Mouse (Mus musculus): ENCODE measurements around the gene Rab22a. TPM values are rescaled to one million over a fixed set of nuclear protein-coding genes. Genes with fewer than 3 reads are reported as not detected.

Rab22a gene
- polyA plus RNA-seq, 2 experiments = 3.7 to 13.2 TPM

DNA sequence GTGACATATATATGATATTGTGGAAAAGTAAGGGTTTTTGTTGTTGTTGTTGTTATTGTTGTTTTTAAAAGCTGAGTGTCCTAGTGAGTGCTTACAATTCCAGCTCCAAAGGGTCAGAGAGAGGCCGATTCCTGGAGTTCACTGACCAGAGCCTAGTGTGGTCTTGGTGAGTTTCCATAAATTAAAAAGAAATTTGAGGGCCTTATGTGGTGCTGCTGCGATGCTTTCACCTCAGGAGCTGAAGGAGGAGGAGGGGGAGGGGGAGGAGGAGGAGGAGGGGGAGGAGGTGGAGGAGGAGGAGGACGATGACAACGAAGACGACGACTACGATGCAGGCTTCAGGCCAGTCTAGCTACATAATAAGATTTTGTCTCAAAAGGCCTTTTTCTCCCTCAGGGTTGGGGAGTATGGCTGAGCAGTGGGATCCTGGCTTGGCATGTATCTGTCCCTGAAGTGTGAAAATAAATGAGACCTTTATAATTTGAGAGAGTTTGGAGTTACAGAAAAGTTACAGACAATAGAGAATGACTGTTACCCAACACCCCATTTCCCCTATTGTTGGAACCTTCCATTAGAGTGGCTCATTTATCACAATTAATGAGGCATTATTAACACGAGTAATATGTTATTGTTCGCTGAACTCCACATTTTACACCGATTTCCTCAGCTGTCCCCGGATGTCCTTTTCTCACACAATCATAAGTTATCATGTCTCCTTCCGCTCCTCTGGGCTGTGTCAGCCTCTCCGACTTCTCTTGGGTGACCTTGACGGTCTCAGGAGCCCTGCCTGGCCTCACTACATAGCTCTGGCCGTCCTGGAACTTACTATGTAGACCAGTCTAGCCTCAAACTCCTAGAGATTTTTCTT is 65.6 kb downstream of the Rab22a start:
- no peak for TF ChIP-seq EP300 (IDR thresholded peaks at IDR 0.05; ENCODE audit: low read depth)
- TF ChIP-seq CTCF (IDR thresholded peaks at IDR 0.05; ENCODE audit: low read depth) = no peak
- WGBS (ENCODE audit: insufficient replicate concordance) = 69% methylated on average over 15 of the region's 15 CpGs
- DNase-seq (ENCODE audit: low read depth in 3 of 3, low spot score in 3 of 3) = no peak

DNA sequence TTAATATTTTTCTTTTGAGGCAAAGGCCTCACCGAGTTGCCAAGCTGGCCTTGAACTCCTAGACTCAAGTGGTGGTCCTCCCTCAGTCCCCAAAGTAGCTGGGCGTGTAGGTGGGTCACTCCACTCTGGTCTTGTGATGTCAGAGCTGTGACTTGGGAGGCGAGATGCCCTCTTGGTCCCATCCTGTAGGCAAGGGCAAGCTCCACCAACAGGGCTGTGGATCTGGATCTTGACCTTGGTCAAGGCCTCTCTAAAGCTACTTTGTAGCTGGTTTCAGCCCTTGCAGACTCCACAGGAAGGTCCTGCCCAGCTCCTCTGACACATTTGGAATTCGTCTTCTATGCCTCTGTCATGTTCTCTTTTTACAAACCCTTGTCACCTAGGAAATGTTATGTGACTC is 66.3 kb downstream of the Rab22a start:
- no peak overlapping the region for H3K4me3 ChIP-seq (ENCODE audit: insufficient read depth in 1 of 2, low read depth in 2 of 2, low read length in 2 of 2)
- TF ChIP-seq EP300 (IDR thresholded peaks at IDR 0.05; ENCODE audit: low read depth) (no peak), CTCF (IDR thresholded peaks at IDR 0.05; ENCODE audit: low read depth) (no peak)
- H3K27ac ChIP-seq = no peak overlapping the region
- no peak for DNase-seq (ENCODE audit: low read depth in 3 of 3, low spot score in 3 of 3)
- ATAC-seq (ENCODE audit: insufficient read depth) = no peak
- no peaks in the 10 kb centered on the region for H3K36me3 ChIP-seq (replicated peaks; ENCODE audit: control insufficient read depth, insufficient read depth, low read depth)
- peaks cover 0 to 2% of the 10 kb centered on the region in 2 experiments; a peak in 1 of 4 replicates for H3K4me1 ChIP-seq (replicated peaks; ENCODE audit: control insufficient read depth in 2 of 2, insufficient read depth in 2 of 2, low read length in 1 of 2)
- H3K27me3 ChIP-seq (ENCODE audit: control insufficient read depth, insufficient read depth, low read length) = no peaks in the 10 kb centered on the region
- no peak overlapping the region for H3K9ac ChIP-seq (replicated peaks)
- no peaks in the 10 kb centered on the region for H3K9me3 ChIP-seq (ENCODE audit: control insufficient read depth, low read length)
- 47% methylated on average over 4 of the region's 4 CpGs for WGBS (ENCODE audit: insufficient replicate concordance)
- H3K4me2 ChIP-seq (ENCODE audit: low read depth) = no peak overlapping the region

More for the DNA sequence above, 65.6 kb downstream of the Rab22a start:
- H3K4me2 ChIP-seq (ENCODE audit: low read depth) = no peak overlapping the region
- no peak overlapping the region for H3K4me3 ChIP-seq (ENCODE audit: insufficient read depth in 1 of 2, low read depth in 2 of 2, low read length in 2 of 2)
- H3K27ac ChIP-seq = no peak overlapping the region
- no peaks in the 10 kb centered on the region for H3K27me3 ChIP-seq (ENCODE audit: control insufficient read depth, insufficient read depth, low read length)
- no peaks in the 10 kb centered on the region for H3K36me3 ChIP-seq (replicated peaks; ENCODE audit: control insufficient read depth, insufficient read depth, low read depth)
- H3K4me1 ChIP-seq (replicated peaks; ENCODE audit: control insufficient read depth in 2 of 2, insufficient read depth in 2 of 2, low read length in 1 of 2) = peaks cover 0 to under 1% of the 10 kb centered on the region in 2 experiments; a peak in 1 of 4 replicates
- no peak overlapping the region for H3K9ac ChIP-seq (replicated peaks)
- no peaks in the 10 kb centered on the region for H3K9me3 ChIP-seq (ENCODE audit: control insufficient read depth, low read length)
- no peak for ATAC-seq (ENCODE audit: insufficient read depth)

DNA sequence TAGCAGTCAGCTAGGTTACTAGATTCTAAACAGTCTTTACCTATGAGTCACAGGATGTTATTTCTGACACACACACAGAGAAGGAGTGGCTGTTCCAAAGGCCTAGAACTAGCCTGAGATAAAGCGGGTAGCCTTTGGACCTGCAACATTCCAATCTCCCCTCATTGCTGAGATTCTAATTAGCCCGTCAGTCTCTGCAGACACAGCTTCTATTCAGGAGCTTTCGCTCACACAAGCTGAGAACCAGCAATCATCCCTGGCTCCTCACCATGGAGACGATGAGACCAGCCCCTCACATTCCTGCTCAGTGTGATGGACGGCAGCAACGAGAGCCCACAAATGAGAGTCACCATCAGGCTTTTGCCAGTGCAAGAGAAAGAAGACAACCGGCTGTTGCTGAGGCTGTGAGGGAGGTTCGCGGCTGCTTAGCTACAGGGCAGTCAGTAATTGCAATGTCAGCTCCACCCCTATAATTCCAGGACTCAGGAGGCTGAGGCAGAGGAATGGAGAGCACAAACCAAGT is 70.9 kb downstream of the Rab22a start:
- WGBS (ENCODE audit: insufficient replicate concordance) = 39% methylated on average over 9 of the region's 9 CpGs
- no peak overlapping the region for H3K4me3 ChIP-seq (ENCODE audit: insufficient read depth in 1 of 2, low read depth in 2 of 2, low read length in 2 of 2)
- H3K36me3 ChIP-seq (replicated peaks; ENCODE audit: control insufficient read depth, insufficient read depth, low read depth) = no peaks in the 10 kb centered on the region
- TF ChIP-seq EP300 (IDR thresholded peaks at IDR 0.05; ENCODE audit: low read depth) = no peak
- no peak for TF ChIP-seq CTCF (IDR thresholded peaks at IDR 0.05; ENCODE audit: low read depth)
- H3K27me3 ChIP-seq (ENCODE audit: control insufficient read depth, insufficient read depth, low read length) = no peaks in the 10 kb centered on the region
- H3K27ac ChIP-seq = no peak overlapping the region
- DNase-seq (ENCODE audit: low read depth in 3 of 3, low spot score in 3 of 3) (no peak), ATAC-seq (ENCODE audit: insufficient read depth) (no peak)
- no peak overlapping the region for H3K4me2 ChIP-seq (ENCODE audit: low read depth)
- no peak overlapping the region for H3K9ac ChIP-seq (replicated peaks)
- H3K9me3 ChIP-seq (ENCODE audit: control insufficient read depth, low read length) = no peaks in the 10 kb centered on the region
- peaks cover 0 to 2% of the 10 kb centered on the region in 2 experiments; a peak in 1 of 4 replicates for H3K4me1 ChIP-seq (replicated peaks; ENCODE audit: control insufficient read depth in 2 of 2, insufficient read depth in 2 of 2, low read length in 1 of 2)

DNA sequence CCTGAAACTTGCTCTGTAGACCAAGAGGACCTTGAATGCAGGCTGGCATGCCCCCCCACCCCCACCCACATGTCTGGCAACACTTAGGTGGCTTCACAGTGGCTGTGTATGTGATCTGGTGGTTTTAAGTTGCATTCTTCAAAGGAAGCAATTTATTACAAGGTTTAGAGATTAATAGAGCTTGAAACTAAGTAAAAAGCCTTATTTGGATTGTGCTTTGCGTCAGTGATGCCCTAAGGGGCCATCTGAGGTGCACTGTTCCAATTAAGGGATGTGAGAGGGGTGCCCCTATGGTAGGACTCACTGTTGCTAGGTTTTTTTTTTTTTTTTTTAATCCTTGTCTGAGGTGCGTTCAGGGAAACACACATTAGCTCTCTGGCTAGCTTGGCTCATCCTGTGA is 74.9 kb downstream of the Rab22a start:
- Histone ChIP-seq H3K4me3 (ENCODE audit: insufficient read depth in 1 of 2, low read depth in 2 of 2, low read length in 2 of 2) (no peak overlapping the region), H3K27me3 (ENCODE audit: control insufficient read depth, insufficient read depth, low read length) (no peaks in the 10 kb centered on the region), H3K4me1 (replicated peaks; ENCODE audit: control insufficient read depth in 2 of 2, insufficient read depth in 2 of 2, low read length in 1 of 2) (peaks cover 8 to 17% of the 10 kb centered on the region in 2 experiments), H3K36me3 (replicated peaks; ENCODE audit: control insufficient read depth, insufficient read depth, low read depth) (no peaks in the 10 kb centered on the region), H3K9ac (replicated peaks) (no peak overlapping the region), H3K4me2 (ENCODE audit: low read depth) (no peak overlapping the region), H3K9me3 (ENCODE audit: control insufficient read depth, low read length) (no peaks in the 10 kb centered on the region), H3K27ac (no peak overlapping the region)
- ATAC-seq (ENCODE audit: insufficient read depth) = no peak
- DNase-seq (ENCODE audit: low read depth in 3 of 3, low spot score in 3 of 3) = no peak
- 55% methylated on average over 2 of the region's 2 CpGs for WGBS (ENCODE audit: insufficient replicate concordance)
- TF ChIP-seq EP300 (IDR thresholded peaks at IDR 0.05; ENCODE audit: low read depth) = no peak
- TF ChIP-seq CTCF (IDR thresholded peaks at IDR 0.05; ENCODE audit: low read depth) = no peak
